Mouse (Mus musculus) gastrocnemius, postnatal 4 days (tissue): Measurements from ENCODE around the gene Uba7. TPM values are rescaled to one million over a fixed set of nuclear protein-coding genes. Genes with fewer than 3 reads are reported as not detected.
"Not testable (repeated sequence)": the region's sequence is repeated elsewhere in the genome, so short reads cannot be mapped to it uniquely, and the experiment has no call there.

Experiments used
- DNase-seq, 2 experiments: peaks; one replicate each; pipeline ENCODE4 v3.0.0; 2021 to 2022; ENCODE audit warnings: low spot score in 2 of 2, mixed read lengths in 2 of 2
- total RNA-seq, 2 experiments: library from RNA; stranded (reverse); gene quantifications; 2 replicates each; pipeline ENCODE4 v1.2.3; 2021

Gene Uba7
- total RNA-seq, 2 experiments from 2014 or later = 7.8 to 12.7 TPM

DNA sequence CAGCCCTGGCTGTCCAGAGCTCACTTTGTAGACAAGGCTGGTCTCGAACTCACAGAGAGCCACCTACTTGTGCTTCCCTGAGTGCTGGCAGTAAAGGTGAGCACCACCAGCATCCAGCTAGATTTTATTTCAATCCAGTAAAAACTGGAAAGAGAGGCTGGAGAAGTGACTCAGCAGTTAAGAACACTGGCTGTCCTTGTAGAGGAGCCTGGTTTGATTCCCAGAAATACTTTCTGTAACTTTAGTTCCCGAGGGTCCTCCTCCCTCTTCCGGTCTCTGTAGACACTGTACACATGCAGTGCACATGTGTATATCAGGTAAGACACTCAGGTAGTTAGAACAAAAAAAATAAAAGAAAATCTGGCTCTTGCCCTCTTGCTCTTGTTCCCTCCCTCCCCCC, 12.6 kb downstream of the Uba7 start:
- no peak for DNase-seq

DNA sequence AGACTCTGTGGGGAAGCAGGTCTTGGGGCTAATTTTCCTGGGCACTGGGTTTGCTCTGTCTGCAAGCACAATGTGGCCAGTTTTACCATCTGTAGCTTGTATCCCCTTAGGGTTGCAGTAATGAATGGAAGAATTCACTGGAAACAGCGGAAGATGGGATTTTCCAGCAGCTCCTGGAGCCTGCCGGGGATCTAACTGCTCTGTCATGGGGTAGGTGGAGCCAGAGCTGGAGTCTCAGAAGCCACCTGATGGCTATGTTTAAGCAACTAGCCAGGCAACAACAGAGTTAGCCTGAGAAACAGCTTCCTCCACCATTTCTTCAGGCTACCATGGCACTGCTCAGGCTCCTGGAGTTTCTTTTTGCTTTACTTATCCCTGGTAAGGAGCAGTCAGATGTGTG, 16.9 kb downstream of the Uba7 start, which contains the start of gene Cdhr4:
Cdhr4 (plus strand) TSS at position 301 of the 400 bp plus-strand sequence.
- no peak for DNase-seq

DNA sequence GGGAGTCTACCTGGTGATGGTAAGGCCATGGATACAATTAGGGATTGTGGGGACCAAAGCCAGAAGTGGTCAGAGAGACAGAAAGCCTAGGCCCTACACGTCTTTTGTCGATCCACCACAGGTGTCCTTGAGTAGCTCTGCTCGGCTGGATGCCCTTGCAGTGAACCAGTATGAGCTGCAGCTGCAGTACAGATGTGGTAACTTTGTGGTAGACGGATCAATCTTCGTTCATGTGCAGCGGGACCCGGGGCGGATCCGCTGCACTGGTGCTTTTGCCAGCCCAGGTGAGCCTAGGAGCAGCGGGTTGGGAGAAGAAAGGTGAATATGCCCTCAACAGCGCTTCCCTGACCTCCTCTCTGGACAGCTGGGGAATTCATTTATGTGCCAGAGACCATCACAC, 17.7 kb downstream of the Uba7 start:
- DNase-seq = no peak

- DNase-seq = no peak
Observed at GRCm38 (mm10) chr9:107994464-107994863, 19.2 kb downstream of the Uba7 start.

- DNase-seq = no peak
Observed at GRCm38 (mm10) chr9:107995513-107995912, 20.2 kb downstream of the Uba7 start.

DNA sequence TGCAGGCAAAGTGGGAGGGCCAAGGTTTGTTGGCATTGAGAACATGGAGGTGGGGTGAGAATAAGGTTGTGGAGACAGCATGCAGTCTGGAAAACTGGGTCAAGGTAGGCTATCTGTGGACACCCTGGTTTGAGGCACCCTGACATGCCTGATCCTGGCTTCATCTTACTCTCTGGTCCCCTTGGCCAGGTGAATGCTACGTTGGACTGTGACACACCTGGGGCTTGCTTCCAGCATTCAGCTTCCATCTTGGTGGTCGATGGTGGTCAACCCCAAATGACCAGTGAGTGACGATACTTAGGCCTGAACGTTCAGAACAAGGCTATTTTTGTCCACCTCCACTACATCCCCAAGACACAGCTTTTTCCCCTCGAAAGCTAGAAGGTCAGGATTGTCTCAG, 20.7 kb downstream of the Uba7 start, which contains the start of gene Gm20662:
Gm20662 (plus strand) TSS at position 301 of the 400 bp plus-strand sequence.
- DNase-seq = no peak

DNA sequence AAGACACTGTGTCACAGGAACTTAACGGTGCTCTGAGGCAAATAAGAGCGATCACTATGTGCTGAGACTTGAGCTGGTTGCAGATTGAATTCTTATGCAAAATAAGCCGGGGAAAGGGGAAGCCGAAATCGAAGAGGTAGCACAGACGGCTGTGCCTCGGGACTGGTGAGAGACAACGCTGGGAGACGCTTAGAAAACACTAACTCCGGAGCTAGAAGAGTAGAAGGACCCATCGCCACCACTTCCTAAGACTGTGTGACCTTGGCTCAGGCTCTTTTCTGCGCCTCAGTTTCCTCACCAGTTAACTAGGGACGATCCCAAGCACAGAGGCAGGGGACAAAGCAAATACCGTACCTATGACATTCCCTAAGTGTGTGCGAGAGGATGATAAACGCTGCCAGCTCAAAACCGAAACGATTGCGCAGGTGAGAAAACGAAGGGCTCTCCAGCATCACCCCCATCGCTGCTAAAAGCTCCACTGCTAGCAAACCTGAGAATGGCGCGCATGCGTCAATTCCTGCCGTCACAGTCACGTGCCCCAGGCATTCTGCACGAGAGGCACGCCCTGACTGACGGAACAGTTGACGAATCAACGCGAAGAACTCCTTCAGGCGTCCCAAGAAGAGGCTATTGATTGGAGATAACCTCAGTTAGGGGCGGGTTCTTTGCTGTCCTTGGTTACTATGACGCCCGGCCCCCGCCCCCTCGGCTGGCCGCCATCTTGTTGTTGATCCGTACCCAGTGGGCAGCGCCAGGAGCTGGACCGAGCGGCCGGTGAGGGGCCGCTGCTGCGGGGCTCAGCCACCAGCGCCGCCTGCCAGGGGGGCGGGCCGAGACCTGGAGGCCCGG, 26.8 kb downstream of the Uba7 start, which contains the start of gene Ip6k1:
Ip6k1 (plus strand) TSS at position 580 of the 849 bp plus-strand sequence.
- DNase-seq = peak; percentile 99 to 100

DNA sequence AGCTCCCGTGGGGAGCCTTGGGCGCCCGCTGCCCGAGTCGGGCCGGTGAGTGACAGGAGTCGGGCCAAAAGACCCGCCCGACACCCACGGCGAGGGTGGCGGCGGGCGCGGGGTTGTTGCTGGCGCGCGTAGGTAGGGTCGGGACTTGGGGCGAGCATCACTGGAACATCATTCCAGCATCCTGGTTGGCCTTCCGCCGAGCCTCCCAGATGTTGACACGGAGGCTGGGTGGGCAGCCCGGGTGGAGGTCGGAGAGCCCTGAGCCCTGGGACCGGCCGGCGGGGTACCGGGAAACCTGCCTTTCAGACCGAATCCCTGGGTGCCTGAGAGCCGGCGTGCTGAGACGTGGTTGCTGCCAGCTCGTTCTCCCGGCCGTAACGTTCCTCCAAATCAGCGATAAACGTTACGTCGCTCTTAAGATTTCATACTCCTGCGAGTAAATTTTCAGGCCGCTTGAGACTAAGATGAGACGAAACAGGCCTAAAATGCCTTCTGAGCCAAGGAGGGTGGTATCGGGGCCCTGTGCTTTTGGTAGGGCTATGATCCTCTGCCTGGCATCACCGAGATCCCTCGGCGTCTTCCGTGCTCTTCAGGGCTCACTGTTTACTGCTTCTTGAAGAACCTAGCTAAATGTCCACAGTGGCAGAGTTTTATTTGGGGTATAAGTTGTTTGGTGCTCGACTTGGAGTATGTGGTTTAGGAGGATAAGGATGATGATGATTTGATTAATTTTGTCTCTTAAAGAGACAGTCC, 27.6 kb downstream of the Uba7 start:
- DNase-seq = no peak

- DNase-seq = no peak
Observed at GRCm38 (mm10) chr9:108003531-108003890, 28.2 kb downstream of the Uba7 start.

DNA sequence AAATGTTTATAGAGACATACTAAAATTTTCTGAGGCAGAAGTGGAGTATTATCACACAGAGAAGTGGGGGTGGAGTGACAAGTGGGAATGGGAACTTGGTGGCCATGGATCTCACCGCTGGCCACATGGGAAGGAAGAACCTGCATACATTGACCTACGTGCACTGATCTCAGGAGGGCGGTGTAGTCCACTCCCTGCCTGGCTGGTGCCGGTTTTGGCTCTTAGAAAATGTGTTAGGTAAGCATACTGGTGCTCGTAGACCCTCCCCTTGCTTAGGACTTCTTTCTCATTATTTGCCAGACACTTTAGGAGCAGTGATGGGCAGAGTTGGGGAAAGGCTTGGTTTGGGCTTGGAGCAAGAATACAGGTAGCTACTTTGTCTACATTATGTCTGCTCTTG, 32.7 kb downstream of the Uba7 start:
- DNase-seq = no peak

DNA sequence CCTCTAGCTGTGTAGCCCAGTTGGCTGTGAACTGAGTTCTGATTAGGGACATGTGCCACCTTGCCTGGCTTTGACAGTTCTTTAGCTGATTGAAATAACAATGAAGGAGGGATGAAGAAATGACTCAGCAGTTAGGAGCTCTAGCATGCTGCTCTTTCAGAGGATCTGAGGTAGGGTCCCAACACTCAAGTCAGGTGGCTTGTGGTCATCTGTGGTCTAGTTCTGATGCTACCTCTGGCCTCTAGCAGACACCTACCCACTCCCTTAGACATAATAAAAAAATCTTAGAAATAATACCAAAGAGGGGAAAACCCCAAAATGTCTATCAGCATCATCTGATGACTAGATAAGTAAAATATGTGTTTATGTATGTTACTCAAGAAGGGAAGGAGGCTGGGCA, 35.1 kb downstream of the Uba7 start:
- no peak for DNase-seq

DNA sequence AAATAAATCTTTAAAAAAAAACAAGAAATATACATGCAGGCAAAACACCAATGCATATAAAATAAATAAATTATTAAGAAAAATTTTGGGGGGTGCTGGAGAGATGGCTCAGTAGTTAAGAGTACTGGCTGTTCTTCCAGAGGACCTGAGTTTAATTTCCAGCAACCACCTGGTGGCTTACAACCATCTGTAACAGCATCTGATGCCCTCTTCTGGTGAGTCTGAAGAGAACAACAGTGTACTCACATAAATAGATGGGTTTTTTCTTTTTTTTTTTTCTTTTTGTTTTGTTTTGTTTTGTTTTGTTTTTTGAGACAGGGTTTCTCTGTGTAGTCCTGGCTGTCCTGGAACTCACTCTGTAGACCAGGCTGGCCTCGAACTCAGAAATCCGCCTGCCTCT, 38.3 kb downstream of the Uba7 start:
- not testable (repeated sequence) for DNase-seq

DNA sequence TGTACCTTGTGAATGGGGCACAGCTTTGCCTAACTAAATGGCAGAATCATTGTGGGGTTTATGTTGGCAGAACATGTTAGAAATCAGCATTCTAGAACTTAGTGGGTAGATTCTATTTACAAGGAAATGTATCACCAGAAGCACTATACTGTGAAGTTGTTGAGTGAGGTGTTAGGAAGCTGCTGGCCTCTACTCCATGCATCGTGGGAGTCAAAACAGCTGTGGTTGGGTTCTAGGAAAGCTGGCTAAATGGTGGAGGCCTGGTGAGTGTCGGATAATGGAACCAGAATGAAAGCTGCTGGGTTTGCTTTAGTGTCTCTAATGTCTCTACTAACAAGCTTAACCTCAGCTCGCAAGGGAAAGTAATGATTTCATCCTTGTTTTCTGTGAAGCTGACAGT, 41.8 kb downstream of the Uba7 start:
- DNase-seq = no peak

DNA sequence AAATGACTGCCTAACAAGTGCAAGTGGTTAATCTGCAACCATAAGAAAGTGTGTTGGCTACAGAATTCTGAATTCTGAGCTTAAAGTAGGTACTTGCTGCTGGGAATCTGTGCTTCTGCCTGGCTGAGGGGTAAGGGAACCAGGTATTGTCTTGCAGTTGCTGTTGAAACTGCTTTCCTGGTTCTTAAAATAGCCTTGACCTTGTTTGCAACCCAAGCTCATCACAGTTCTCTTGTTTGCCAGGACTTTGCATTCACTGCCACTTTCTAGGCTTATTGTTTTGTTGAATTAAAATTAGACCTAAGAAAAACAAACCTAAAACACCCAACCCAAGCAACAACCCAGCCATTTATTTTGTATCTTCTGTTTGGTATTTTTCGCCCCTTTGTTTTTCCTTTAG, 45.4 kb downstream of the Uba7 start:
- no peak for DNase-seq

DNA sequence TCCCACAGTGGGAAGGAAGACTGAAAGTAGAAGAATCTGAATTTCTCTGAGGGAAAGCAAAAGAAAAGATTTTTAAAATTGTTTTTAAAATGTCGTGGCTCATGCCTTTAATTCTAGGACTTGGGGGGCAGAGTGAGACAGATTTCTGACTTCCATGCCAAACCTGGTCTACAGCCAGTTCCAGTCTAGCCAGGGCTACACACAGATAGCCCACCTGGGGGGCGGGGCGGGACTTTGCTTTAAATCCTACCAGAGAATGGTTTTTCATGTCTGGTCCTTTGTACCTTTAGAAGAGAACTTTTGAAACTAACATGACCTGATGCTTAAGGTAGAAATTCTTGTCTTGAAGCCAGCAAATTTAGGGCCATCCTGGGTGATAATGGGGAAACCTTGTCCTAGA, 47.9 kb downstream of the Uba7 start:
- DNase-seq = no peak

DNA sequence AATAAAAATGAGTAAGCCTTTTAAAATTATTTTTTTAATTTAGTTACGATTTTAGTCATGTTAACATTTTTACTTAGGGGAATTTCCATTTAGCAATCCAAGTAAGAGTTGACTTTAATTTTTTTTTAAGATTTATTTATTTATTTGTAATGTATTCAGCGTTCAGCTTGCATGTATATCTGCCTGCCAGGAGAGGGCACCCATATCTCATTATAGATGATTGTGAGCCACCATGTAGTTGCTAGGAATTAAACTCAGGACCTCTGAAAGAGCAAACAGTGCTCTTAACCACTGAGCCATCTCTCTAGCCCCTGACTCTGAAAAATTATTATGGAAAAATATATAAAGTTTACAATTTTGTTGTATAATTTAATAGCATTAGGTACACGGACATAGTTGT, 51.3 kb downstream of the Uba7 start:
- DNase-seq = no peak

GRCm38 (mm10) chr9:108027867-108028266, 52.6 kb downstream of the Uba7 start:
- no peak for DNase-seq

GRCm38 (mm10) chr9:108032126-108032525, 56.8 kb downstream of the Uba7 start:
- DNase-seq = no peak
